Mouse (Mus musculus) intestine, embryonic 16.5 days (tissue): ENCODE measurements around the gene Ank3. TPM values are rescaled to one million over a fixed set of nuclear protein-coding genes. Genes with fewer than 3 reads are reported as not detected.
"Not testable (repeated sequence)": the region's sequence is repeated elsewhere in the genome, so short reads cannot be mapped to it uniquely, and the experiment has no call there.

ENCODE experiments used
- ATAC-seq: fragments of 200-750 bp; cut with Nextera tagmentation; 2 replicates; pipeline ENCODE4 v1.8.0; 2017; ENCODE audit warnings: moderate TSS enrichment, moderate library complexity
- H3K27ac ChIP-seq: fragments of 300-500 bp; sonication (generic); 2 replicates; pipeline ENCODE4 v1.5.1; 2014; ENCODE audit warnings: mild to moderate bottlenecking, low read length
- H3K27me3 ChIP-seq: fragments of 300-500 bp; sonication (generic); replicated peaks from 2 replicates; pipeline ENCODE4 v1.6.1; 2014; ENCODE audit warnings: low read length, control low read depth, mixed read lengths; ENCODE audit not compliant: control insufficient read depth, insufficient read depth
- H3K36me3 ChIP-seq: fragments of 300-500 bp; sonication (generic); 2 replicates; pipeline ENCODE4 v1.6.1; 2014; ENCODE audit warnings: low read length, control low read depth; ENCODE audit not compliant: control insufficient read depth, insufficient read depth
- H3K4me1 ChIP-seq: fragments of 300-500 bp; sonication (generic); 2 replicates; pipeline ENCODE4 v1.6.1; 2014; ENCODE audit warnings: low read length, control low read depth, mixed read lengths; ENCODE audit not compliant: control insufficient read depth, insufficient read depth
- H3K4me2 ChIP-seq: fragments of 300-500 bp; sonication (generic); 2 replicates; pipeline ENCODE4 v1.6.1; 2014; ENCODE audit warnings: low read depth, low read length, control low read depth
- H3K4me3 ChIP-seq: fragments of 300-500 bp; sonication (generic); 2 replicates; pipeline ENCODE4 v1.5.1; 2014; ENCODE audit warnings: mild to moderate bottlenecking, low read length
- H3K9ac ChIP-seq: fragments of 300-500 bp; sonication (generic); 2 replicates; pipeline ENCODE4 v1.6.1; 2014; ENCODE audit warnings: low read depth, low read length
- H3K9me3 ChIP-seq: fragments of 300-500 bp; sonication (generic); 2 replicates; pipeline ENCODE4 v1.6.1; 2016; ENCODE audit warnings: low read length, control low read depth; ENCODE audit not compliant: control insufficient read depth
- WGBS: fragments of 180-500 bp; shearing (Covaris S2); extraction: QIAGEN DNeasy Blood & Tissue Kit; methylation state at CpG from one replicate; pipeline ENCODE4 v1.1.7; 2014; 5-methylcytosine and 5-hydroxymethylcytosine counted together
- polyA plus RNA-seq: library from polyadenylated mRNA; unstranded; fragments of >200 nt; fragmentation: Nextera tagmentation; extraction: Ambion mirVana; gene quantifications from 2 replicates; pipeline ENCODE4 v1.2.1, GENCODE M21; 2015

The Ank3 gene
- polyA plus RNA-seq: 21.7 and 26.8 TPM in 2 replicates

DNA sequence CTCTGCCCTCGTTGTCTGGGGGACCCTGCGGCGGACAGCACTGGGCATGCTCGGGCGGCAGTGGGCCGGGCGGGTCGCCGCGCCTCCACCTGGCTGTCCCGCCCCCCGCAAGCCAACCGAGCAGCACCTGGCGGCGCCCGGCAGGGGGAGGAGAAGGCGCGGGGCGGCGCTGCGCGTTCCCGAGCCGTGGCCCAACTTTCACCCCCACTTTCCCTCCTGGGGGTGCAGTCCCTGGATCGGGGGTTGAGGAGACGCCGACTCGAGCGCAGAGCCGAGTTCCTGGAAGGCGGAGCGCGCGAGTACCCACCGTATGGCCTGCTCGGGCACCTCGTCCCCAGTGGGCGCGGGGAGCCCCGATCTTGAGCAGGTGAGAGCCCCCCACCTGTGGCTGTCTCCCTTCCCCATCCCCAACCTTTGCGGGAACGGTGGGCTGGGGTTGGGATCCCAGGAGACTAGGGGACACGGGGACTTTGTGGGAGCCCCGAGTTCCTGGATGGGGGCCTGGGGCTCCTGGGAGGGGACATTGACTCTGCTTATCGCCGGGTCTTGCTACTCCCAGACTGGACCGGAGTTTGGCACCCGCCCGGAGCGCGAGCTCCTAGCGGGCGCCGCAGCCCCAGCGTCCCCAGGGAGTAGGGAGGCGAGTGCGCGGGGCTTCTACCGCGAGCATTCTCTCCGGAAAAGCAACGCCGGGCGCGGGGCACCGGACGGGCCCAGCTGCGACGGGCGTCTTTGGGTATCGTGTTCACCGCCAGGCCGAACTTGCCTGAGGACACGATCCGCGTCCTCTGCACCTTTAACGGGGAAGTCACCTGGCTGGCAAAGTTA lies at the start of gene Ank3:
Gene Ank3, plus strand, starts transcription at position 11 of the 828 bp plus-strand sequence.
- under 1% methylated on average over 73 of the region's 77 CpGs for WGBS
- H3K4me3 ChIP-seq: peak within 1 kb of the TSS; percentile 84
- ATAC-seq: peak; percentile 90
- H3K4me2 ChIP-seq: peak within 1 kb of the TSS; percentile 100
- H3K27me3 ChIP-seq: peaks cover 14% of the 10 kb centered on the region; the same call in 1 of the 2 replicates
- no peaks in the 10 kb centered on the region for H3K36me3 ChIP-seq
- no peaks in the 10 kb centered on the region for H3K9me3 ChIP-seq
- H3K27ac ChIP-seq: no peak within 1 kb of the TSS
- H3K4me1 ChIP-seq: peaks cover 15% of the 10 kb centered on the region
- peak within 1 kb of the TSS; percentile 79 for H3K9ac ChIP-seq

DNA sequence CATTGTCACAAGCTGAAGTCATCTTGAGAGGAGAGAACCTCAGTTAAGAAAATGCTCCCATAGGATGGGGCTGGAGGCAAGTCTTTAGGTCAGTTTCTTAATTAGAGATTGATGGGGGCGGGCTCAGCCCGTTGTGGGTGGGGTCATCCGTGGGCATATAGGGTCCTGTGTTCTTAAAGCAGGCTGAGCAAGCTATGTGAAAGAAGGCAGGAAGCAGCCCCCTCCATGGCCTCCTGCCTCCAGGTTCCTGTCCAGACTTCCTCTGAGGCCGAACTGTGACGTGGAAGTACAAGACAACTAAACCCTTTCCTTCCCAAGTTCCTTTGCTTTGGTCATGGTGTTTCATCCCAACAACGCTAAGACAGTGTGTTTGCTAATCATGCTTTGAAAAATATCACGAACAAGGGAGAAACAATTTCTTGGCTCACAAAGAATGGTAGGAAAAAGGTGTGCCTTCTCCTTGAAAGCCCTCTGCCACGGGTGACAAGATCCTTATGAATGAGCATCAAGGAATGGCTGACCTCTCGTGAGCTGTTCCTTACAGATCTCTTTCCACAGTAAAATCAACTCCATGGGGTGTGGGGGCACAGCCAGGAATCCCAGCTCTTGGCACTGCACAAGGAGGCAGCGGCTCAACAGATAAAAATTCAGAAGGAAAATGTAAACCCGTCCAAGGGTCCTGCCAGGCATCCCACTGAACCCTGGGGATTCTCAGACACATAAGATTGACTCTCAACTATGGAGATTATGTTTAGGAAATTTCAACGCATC lies 47.3 kb upstream of the Ank3 start:
- no peaks in the 10 kb centered on the region for H3K9me3 ChIP-seq
- H3K4me2 ChIP-seq: peak overlapping the region; percentile 80
- H3K4me1 ChIP-seq: peaks cover 41% of the 10 kb centered on the region
- no peak; the same call in 1 of the 2 replicates for ATAC-seq
- H3K4me3 ChIP-seq: peak overlapping the region; percentile 87
- peak overlapping the region; percentile 91 for H3K9ac ChIP-seq
- no peaks in the 10 kb centered on the region for H3K27me3 ChIP-seq
- WGBS: 12% methylated on average over 12 of the region's 12 CpGs
- peaks cover 14% of the 10 kb centered on the region; the same call in 1 of the 2 replicates for H3K36me3 ChIP-seq
- H3K27ac ChIP-seq: peak overlapping the region; percentile 84

DNA sequence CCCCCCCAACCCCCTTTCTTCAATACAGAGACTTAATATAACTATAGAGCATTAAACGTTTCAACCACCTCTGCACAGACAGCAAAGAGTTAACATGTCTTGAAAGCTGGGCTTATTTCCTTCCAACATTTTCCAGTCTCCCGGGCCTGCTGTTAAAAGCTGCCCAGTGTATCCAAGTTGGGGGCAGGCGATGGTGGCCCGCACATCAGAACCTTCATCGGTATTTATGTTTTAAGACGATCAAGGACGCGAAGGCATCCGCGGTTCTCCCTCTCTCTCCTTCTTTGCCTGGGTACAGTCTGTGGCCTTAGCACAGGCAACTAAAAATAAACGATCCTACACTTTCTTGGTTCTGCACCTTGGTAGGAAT lies 46.7 kb upstream of the Ank3 start:
- 0% methylated on average over 11 of the region's 11 CpGs for WGBS
- Histone ChIP-seq H3K27ac (peak overlapping the region; percentile 84), H3K27me3 (no peaks in the 10 kb centered on the region), H3K4me1 (peaks cover 37% of the 10 kb centered on the region), H3K4me2 (peak overlapping the region; percentile 80), H3K36me3 (peaks cover 9% of the 10 kb centered on the region; the same call in 1 of the 2 replicates), H3K9ac (peak overlapping the region; percentile 91), H3K4me3 (peak overlapping the region; percentile 87), H3K9me3 (no peaks in the 10 kb centered on the region)
- no peak for ATAC-seq

DNA sequence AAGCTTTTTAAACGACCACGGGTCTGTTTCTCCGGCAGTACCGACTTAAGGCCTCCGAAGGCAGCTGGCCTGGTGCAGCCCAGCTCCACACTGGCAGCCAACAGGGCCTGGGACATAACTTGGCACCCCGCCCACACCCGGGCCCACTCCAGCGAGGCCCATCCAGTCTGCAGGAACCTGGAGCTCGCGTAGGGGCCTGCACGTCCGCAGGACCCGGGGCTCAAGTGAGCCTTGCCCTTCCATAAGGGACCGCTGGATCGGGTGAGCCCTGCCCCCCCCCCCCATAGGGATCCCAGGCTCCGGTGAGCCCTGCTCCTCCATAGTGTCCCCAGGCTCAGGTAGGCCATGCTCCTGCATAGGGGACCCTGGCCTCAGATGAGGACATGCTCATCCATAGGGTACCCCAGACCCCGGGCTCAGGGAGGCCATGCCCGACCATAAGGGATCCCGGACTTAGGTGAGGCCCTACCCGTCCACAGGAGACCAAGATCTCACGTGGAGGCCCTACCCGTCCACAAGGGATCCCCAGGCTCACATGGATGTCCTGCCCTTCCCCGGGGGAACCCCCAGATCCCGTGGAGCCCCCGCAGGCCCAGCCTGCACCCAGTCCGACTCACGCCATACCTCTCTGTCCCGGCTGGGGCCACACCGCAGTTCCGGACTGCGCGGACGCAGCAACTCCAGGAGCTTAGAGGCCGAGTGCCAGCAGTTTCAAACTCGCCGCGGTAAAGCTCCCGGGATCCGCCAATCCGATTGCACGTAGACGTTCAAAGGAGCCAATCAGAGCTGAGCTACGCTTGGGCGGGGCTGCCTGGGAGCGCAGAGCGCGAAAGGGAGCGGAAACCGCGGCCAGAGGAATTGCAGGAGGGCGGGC lies 46.1 kb upstream of the Ank3 start, which contains the start of gene Cdk1:
Gene Cdk1, minus strand, starts transcription at position 727 of the 874 bp plus-strand sequence.
- Histone ChIP-seq H3K4me1 (peaks cover 34% of the 10 kb centered on the region), H3K4me3 (peak within 1 kb of the TSS; percentile 87), H3K9me3 (no peaks in the 10 kb centered on the region), H3K9ac (peak within 1 kb of the TSS; percentile 91), H3K27ac (peak within 1 kb of the TSS; percentile 84), H3K27me3 (no peaks in the 10 kb centered on the region), H3K4me2 (peak within 1 kb of the TSS; percentile 80), H3K36me3 (0 out of 2 replicates have a peak, but pooled peaks cover 8% of the 10 kb centered on the region)
- peak; percentile 95 for ATAC-seq
- WGBS: under 1% methylated on average over 51 of the region's 51 CpGs

DNA sequence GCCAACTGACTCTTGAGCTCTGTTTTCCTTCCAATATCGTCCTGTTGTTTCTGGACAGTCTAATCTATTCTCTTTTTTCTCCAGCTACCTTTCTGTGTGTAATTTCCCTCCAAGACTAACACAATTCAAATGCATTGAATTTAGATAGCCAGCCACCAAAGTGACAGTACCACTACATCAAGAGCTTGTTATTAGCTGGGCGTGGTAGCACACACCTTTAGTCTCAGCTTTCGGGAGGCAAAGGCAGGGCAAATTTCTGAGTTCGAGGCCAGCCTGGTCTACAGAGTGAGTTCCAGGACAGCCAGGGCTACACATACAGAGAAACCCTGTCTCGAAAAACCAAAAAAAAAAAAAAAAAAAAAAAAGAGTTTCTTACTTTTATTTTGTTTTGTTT lies 45.5 kb upstream of the Ank3 start:
- WGBS: 31% methylated on average over 5 of the region's 5 CpGs
- not testable (repeated sequence) for H3K9me3 ChIP-seq, H3K27me3 ChIP-seq, H3K9ac ChIP-seq, H3K36me3 ChIP-seq
- ATAC-seq: peak; percentile 21; the same call in 1 of the 2 replicates
- H3K4me2 ChIP-seq: peak overlapping the region; percentile 44
- H3K27ac ChIP-seq: peak overlapping the region; percentile 66
- H3K4me3 ChIP-seq: peak overlapping the region; percentile 87
- H3K4me1 ChIP-seq: peaks cover 28% of the 10 kb centered on the region

DNA sequence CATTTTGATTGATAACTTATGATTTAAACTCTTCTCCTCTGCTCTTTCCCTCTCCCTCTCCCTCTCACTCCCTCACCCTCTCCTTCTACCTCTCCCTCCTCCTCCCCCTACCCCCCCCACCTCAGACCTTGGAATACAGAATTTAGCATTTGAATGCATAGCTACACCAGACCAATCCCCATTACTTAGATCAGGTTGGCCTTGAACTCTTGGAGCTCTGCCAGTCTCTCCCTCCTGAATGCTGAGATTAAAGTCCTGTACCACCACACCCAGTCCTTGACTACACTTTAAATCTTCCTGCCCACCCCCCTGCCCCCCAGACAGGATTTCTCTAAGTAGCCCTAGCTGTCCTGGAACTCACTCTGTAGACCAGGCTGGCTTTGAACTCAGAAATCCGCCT lies 38.9 kb upstream of the Ank3 start:
- no peak overlapping the region for H3K27ac ChIP-seq
- no peaks in the 10 kb centered on the region for H3K4me1 ChIP-seq
- no peak overlapping the region for H3K9ac ChIP-seq
- 92% methylated on average over 1 of the region's 1 CpGs for WGBS
- no peaks in the 10 kb centered on the region for H3K27me3 ChIP-seq
- no peaks in the 10 kb centered on the region for H3K36me3 ChIP-seq
- no peak for ATAC-seq
- no peak overlapping the region for H3K4me3 ChIP-seq
- no peaks in the 10 kb centered on the region for H3K9me3 ChIP-seq
- H3K4me2 ChIP-seq: no peak overlapping the region

DNA sequence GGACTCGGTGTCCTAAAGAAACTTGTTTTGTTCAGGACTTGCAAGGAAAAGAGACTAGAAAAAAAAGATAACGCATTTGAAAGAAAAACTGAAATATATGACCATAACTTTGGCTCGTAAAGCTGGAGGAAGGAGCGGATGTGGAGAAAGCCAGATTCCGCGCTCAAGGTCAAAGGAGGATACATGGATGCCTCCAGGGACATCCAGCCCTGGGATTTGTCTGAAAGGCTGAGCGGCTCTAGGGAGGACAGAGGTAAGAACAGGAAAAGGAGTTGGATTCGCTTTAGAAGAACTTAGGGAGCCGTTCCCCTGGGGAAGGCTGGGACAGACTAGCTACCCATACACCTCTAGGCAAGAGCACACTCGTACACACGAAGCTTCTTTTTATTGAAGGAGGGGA lies 32.4 kb upstream of the Ank3 start:
- no peaks in the 10 kb centered on the region for H3K9me3 ChIP-seq

DNA sequence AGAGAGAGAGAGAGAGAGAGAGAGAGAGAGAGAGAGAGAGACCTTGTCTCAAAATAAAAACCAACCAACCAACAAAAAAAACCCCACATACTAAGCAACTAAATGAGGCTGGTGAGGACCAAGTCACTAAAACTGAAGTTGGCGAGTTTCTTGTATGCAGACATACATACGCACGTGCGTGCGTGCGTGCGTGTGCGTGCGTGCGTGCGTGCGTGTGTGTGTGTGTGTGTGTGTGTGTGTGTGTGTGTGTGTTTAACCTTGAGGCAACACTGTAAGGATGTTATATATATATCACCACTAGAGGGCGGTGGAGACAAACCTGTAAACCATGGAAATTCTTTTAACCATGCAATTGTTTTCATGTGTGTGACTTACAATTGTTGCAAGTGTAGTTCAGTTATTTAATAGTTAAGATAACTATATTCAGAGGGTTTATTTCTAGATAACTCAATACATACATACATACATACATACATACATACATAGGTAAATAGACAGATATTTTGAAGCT lies 31.6 kb upstream of the Ank3 start:
- H3K4me3 ChIP-seq: no peak overlapping the region
- H3K4me1 ChIP-seq: no peaks in the 10 kb centered on the region
- H3K9ac ChIP-seq: no peak overlapping the region
- ATAC-seq: no peak
- no peak overlapping the region for H3K27ac ChIP-seq
- H3K4me2 ChIP-seq: no peak overlapping the region
- no peaks in the 10 kb centered on the region for H3K36me3 ChIP-seq
- no peaks in the 10 kb centered on the region for H3K9me3 ChIP-seq
- 86% methylated on average over 13 of the region's 13 CpGs for WGBS
- H3K27me3 ChIP-seq: no peaks in the 10 kb centered on the region

More for the DNA sequence above, 32.4 kb upstream of the Ank3 start:
- no peaks in the 10 kb centered on the region for H3K36me3 ChIP-seq
- no peak overlapping the region for H3K27ac ChIP-seq
- H3K9ac ChIP-seq: no peak overlapping the region
- no peak overlapping the region for H3K4me2 ChIP-seq
- no peaks in the 10 kb centered on the region for H3K27me3 ChIP-seq
- no peaks in the 10 kb centered on the region for H3K4me1 ChIP-seq
- WGBS: 72% methylated on average over 11 of the region's 11 CpGs
- ATAC-seq: no peak
- no peak overlapping the region for H3K4me3 ChIP-seq
